Mouse (Mus musculus): ENCODE results near the gene Ypel2. TPM values are rescaled to one million over a fixed set of nuclear protein-coding genes. Genes with fewer than 3 reads are reported as not detected.

Gene Ypel2
- polyA plus RNA-seq, 1 experiment from 2014 or later = 16.8 TPM

- 65% methylated on average over 10 of the region's 10 CpGs for WGBS (ENCODE audit: insufficient replicate concordance)
- Histone ChIP-seq H3K36me3 (ENCODE audit: control insufficient read depth, insufficient read depth, low read length) (no peaks in the 10 kb centered on the region), H3K27me3 (ENCODE audit: control insufficient read depth, insufficient read depth, low read length) (no peaks in the 10 kb centered on the region), H3K4me2 (no peak overlapping the region), H3K4me3 (ENCODE audit: low read depth, low read length) (no peak overlapping the region), H3K9ac (ENCODE audit: low read depth, low read length) (no peak overlapping the region), H3K27ac (ENCODE audit: low read depth, low read length) (no peak overlapping the region), H3K4me1 (ENCODE audit: control insufficient read depth, insufficient read depth, low read length) (peaks cover 6% of the 10 kb centered on the region; the same call in 1 of the 2 replicates), H3K9me3 (replicated peaks; ENCODE audit: control insufficient read depth, low read length) (no peaks in the 10 kb centered on the region)
- no peak for ATAC-seq (replicated peaks; ENCODE audit: insufficient number of reproducible peaks, low FRiP score, low TSS enrichment)
These were observed 8.7 kb upstream of the Ypel2 start for GRCm38 (mm10) chr11:87002078-87002829.

GRCm38 (mm10) chr11:87001217-87001616 is 7.7 kb upstream of the Ypel2 start:
- Histone ChIP-seq H3K9me3 (replicated peaks; ENCODE audit: control insufficient read depth, low read length) (no peaks in the 10 kb centered on the region), H3K36me3 (ENCODE audit: control insufficient read depth, insufficient read depth, low read length) (no peaks in the 10 kb centered on the region), H3K27me3 (ENCODE audit: control insufficient read depth, insufficient read depth, low read length) (no peaks in the 10 kb centered on the region), H3K4me1 (ENCODE audit: control insufficient read depth, insufficient read depth, low read length) (peaks cover 6% of the 10 kb centered on the region; the same call in 1 of the 2 replicates), H3K4me2 (no peak overlapping the region), H3K4me3 (ENCODE audit: low read depth, low read length) (no peak overlapping the region), H3K27ac (ENCODE audit: low read depth, low read length) (no peak overlapping the region), H3K9ac (ENCODE audit: low read depth, low read length) (no peak overlapping the region)
- no peak for ATAC-seq (replicated peaks; ENCODE audit: insufficient number of reproducible peaks, low FRiP score, low TSS enrichment)
- WGBS (ENCODE audit: insufficient replicate concordance) = 61% methylated on average over 8 of the region's 8 CpGs

GRCm38 (mm10) chr11:86996266-86996665 is 2.8 kb upstream of the Ypel2 start:
- Histone ChIP-seq H3K27me3 (ENCODE audit: control insufficient read depth, insufficient read depth, low read length) (no peaks in the 10 kb centered on the region), H3K9ac (ENCODE audit: low read depth, low read length) (no peak overlapping the region), H3K4me2 (no peak overlapping the region), H3K36me3 (ENCODE audit: control insufficient read depth, insufficient read depth, low read length) (no peaks in the 10 kb centered on the region), H3K9me3 (replicated peaks; ENCODE audit: control insufficient read depth, low read length) (no peaks in the 10 kb centered on the region), H3K27ac (ENCODE audit: low read depth, low read length) (peak overlapping the region; percentile 36; the same call in 1 of the 2 replicates), H3K4me3 (ENCODE audit: low read depth, low read length) (no peak overlapping the region), H3K4me1 (ENCODE audit: control insufficient read depth, insufficient read depth, low read length) (peaks cover 18% of the 10 kb centered on the region)
- no peak for ATAC-seq (replicated peaks; ENCODE audit: insufficient number of reproducible peaks, low FRiP score, low TSS enrichment)
- 66% methylated on average over 2 of the region's 2 CpGs for WGBS (ENCODE audit: insufficient replicate concordance)

GRCm38 (mm10) chr11:86995625-86996221 is 2.2 kb upstream of the Ypel2 start:
- H3K36me3 ChIP-seq (ENCODE audit: control insufficient read depth, insufficient read depth, low read length) = no peaks in the 10 kb centered on the region
- 36% methylated on average over 6 of the region's 6 CpGs for WGBS (ENCODE audit: insufficient replicate concordance)

GRCm38 (mm10) chr11:86994791-86995624 is 1.5 kb upstream of the Ypel2 start:
- Histone ChIP-seq H3K36me3 (ENCODE audit: control insufficient read depth, insufficient read depth, low read length) (no peaks in the 10 kb centered on the region), H3K4me2 (no peak overlapping the region), H3K4me1 (ENCODE audit: control insufficient read depth, insufficient read depth, low read length) (peaks cover 27% of the 10 kb centered on the region), H3K9me3 (replicated peaks; ENCODE audit: control insufficient read depth, low read length) (no peaks in the 10 kb centered on the region), H3K27me3 (ENCODE audit: control insufficient read depth, insufficient read depth, low read length) (no peaks in the 10 kb centered on the region), H3K9ac (ENCODE audit: low read depth, low read length) (no peak overlapping the region), H3K4me3 (ENCODE audit: low read depth, low read length) (no peak overlapping the region), H3K27ac (ENCODE audit: low read depth, low read length) (no peak overlapping the region)
- ATAC-seq (replicated peaks; ENCODE audit: insufficient number of reproducible peaks, low FRiP score, low TSS enrichment) = no peak
- 47% methylated on average over 10 of the region's 10 CpGs for WGBS (ENCODE audit: insufficient replicate concordance)

More at GRCm38 (mm10) chr11:86995625-86996221, 2.2 kb upstream of the Ypel2 start:
- Histone ChIP-seq H3K4me1 (ENCODE audit: control insufficient read depth, insufficient read depth, low read length) (peaks cover 20% of the 10 kb centered on the region), H3K9ac (ENCODE audit: low read depth, low read length) (no peak overlapping the region), H3K4me3 (ENCODE audit: low read depth, low read length) (no peak overlapping the region), H3K27me3 (ENCODE audit: control insufficient read depth, insufficient read depth, low read length) (no peaks in the 10 kb centered on the region), H3K4me2 (no peak overlapping the region), H3K27ac (ENCODE audit: low read depth, low read length) (peak overlapping the region; percentile 36; the same call in 1 of the 2 replicates), H3K9me3 (replicated peaks; ENCODE audit: control insufficient read depth, low read length) (no peaks in the 10 kb centered on the region)
- ATAC-seq (replicated peaks; ENCODE audit: insufficient number of reproducible peaks, low FRiP score, low TSS enrichment) = no peak

GRCm38 (mm10) chr11:86994330-86994729 is 823 bp upstream of the Ypel2 start:
- no peak for ATAC-seq (replicated peaks; ENCODE audit: insufficient number of reproducible peaks, low FRiP score, low TSS enrichment)
- peak overlapping the region; percentile 96 for H3K27ac ChIP-seq (ENCODE audit: low read depth, low read length)
- no peak overlapping the region; the same call in 1 of the 2 replicates for H3K9ac ChIP-seq (ENCODE audit: low read depth, low read length)
- H3K36me3 ChIP-seq (ENCODE audit: control insufficient read depth, insufficient read depth, low read length) = no peaks in the 10 kb centered on the region
- 12% methylated on average over 6 of the region's 6 CpGs for WGBS (ENCODE audit: insufficient replicate concordance)
- H3K27me3 ChIP-seq (ENCODE audit: control insufficient read depth, insufficient read depth, low read length) = no peaks in the 10 kb centered on the region
- peak overlapping the region; percentile 93 for H3K4me3 ChIP-seq (ENCODE audit: low read depth, low read length)
- H3K9me3 ChIP-seq (replicated peaks; ENCODE audit: control insufficient read depth, low read length) = no peaks in the 10 kb centered on the region
- peaks cover 34% of the 10 kb centered on the region for H3K4me1 ChIP-seq (ENCODE audit: control insufficient read depth, insufficient read depth, low read length)
- H3K4me2 ChIP-seq = peak overlapping the region; percentile 78

GRCm38 (mm10) chr11:86992461-86992988 is 982 bp downstream of the Ypel2 start:
- Histone ChIP-seq H3K9me3 (replicated peaks; ENCODE audit: control insufficient read depth, low read length) (no peaks in the 10 kb centered on the region), H3K9ac (ENCODE audit: low read depth, low read length) (peak overlapping the region; percentile 90), H3K4me1 (ENCODE audit: control insufficient read depth, insufficient read depth, low read length) (peaks cover 39% of the 10 kb centered on the region), H3K27me3 (ENCODE audit: control insufficient read depth, insufficient read depth, low read length) (no peaks in the 10 kb centered on the region), H3K36me3 (ENCODE audit: control insufficient read depth, insufficient read depth, low read length) (no peaks in the 10 kb centered on the region), H3K4me2 (peak overlapping the region; percentile 78), H3K27ac (ENCODE audit: low read depth, low read length) (peak overlapping the region; percentile 96), H3K4me3 (ENCODE audit: low read depth, low read length) (peak overlapping the region; percentile 93)
- no peak for ATAC-seq (replicated peaks; ENCODE audit: insufficient number of reproducible peaks, low FRiP score, low TSS enrichment)
- WGBS (ENCODE audit: insufficient replicate concordance) = 2% methylated on average over 13 of the region's 13 CpGs

- Histone ChIP-seq H3K27me3 (ENCODE audit: control insufficient read depth, insufficient read depth, low read length) (no peaks in the 10 kb centered on the region), H3K36me3 (ENCODE audit: control insufficient read depth, insufficient read depth, low read length) (no peaks in the 10 kb centered on the region), H3K4me3 (ENCODE audit: low read depth, low read length) (peak overlapping the region; percentile 93; the same call in 1 of the 2 replicates), H3K27ac (ENCODE audit: low read depth, low read length) (no peak overlapping the region), H3K9ac (ENCODE audit: low read depth, low read length) (no peak overlapping the region), H3K9me3 (replicated peaks; ENCODE audit: control insufficient read depth, low read length) (no peaks in the 10 kb centered on the region), H3K4me2 (peak overlapping the region; percentile 78), H3K4me1 (ENCODE audit: control insufficient read depth, insufficient read depth, low read length) (peaks cover 39% of the 10 kb centered on the region)
- ATAC-seq (replicated peaks; ENCODE audit: insufficient number of reproducible peaks, low FRiP score, low TSS enrichment) = no peak
- 84% methylated on average over 4 of the region's 4 CpGs for WGBS (ENCODE audit: insufficient replicate concordance)
These were observed 2.3 kb downstream of the Ypel2 start for GRCm38 (mm10) chr11:86991241-86991640.
